Mouse (Mus musculus) hindbrain, embryonic 11.5 days (tissue): ENCODE measurements around the gene Cars2. TPM values are rescaled to one million over a fixed set of nuclear protein-coding genes. Genes with fewer than 3 reads are reported as not detected.
"Not testable (repeated sequence)": the region's sequence is repeated elsewhere in the genome, so short reads cannot be mapped to it uniquely, and the experiment has no call there.

Source experiments
- ATAC-seq: fragments of 200-750 bp; cut with Nextera tagmentation; 2 replicates; pipeline ENCODE4 v1.8.0; 2017; ENCODE audit warnings: mild to moderate bottlenecking, moderate TSS enrichment, moderate library complexity; ENCODE audit not compliant: low FRiP score
- DNase-seq: peaks from one replicate; pipeline ENCODE4 v3.0.0-alpha.2; 2015; ENCODE audit warnings: low spot score
- H3K27ac ChIP-seq: fragments of 300-500 bp; sonication (generic); 2 replicates; pipeline ENCODE4 v1.5.1; 2014; ENCODE audit warnings: mild to moderate bottlenecking, low read depth, low read length
- H3K27me3 ChIP-seq: fragments of 300-500 bp; sonication (generic); 2 replicates; pipeline ENCODE4 v1.6.1; 2014; ENCODE audit warnings: mild to moderate bottlenecking, low read length, moderate library complexity, mixed read lengths; ENCODE audit not compliant: control insufficient read depth, insufficient read depth
- H3K36me3 ChIP-seq: fragments of 300-500 bp; sonication (generic); 2 replicates; pipeline ENCODE4 v1.6.1; 2014; ENCODE audit warnings: mild to moderate bottlenecking, low read length, moderate library complexity, mixed read lengths; ENCODE audit not compliant: control insufficient read depth, insufficient read depth
- H3K4me1 ChIP-seq: fragments of 300-500 bp; sonication (generic); replicated peaks from 2 replicates; pipeline ENCODE4 v1.6.1; 2014; ENCODE audit warnings: low read length, mixed read lengths; ENCODE audit not compliant: control insufficient read depth, insufficient read depth
- H3K4me2 ChIP-seq: fragments of 300-500 bp; sonication (generic); replicated peaks from 2 replicates; pipeline ENCODE4 v1.6.1; 2014; ENCODE audit warnings: mild to moderate bottlenecking, low read depth, low read length
- H3K4me3 ChIP-seq: fragments of 300-500 bp; sonication (generic); 2 replicates; pipeline ENCODE4 v1.5.1; 2014; ENCODE audit warnings: low read depth, low read length
- H3K9ac ChIP-seq: fragments of 300-500 bp; sonication (generic); 2 replicates; pipeline ENCODE4 v1.6.1; 2014; ENCODE audit warnings: low read depth, low read length
- H3K9me3 ChIP-seq: fragments of 300-500 bp; sonication (generic); 2 replicates; pipeline ENCODE4 v1.6.1; 2016; ENCODE audit warnings: low read length; ENCODE audit not compliant: control insufficient read depth
- WGBS: fragments of 180-500 bp; shearing (Covaris S2); extraction: QIAGEN DNeasy Blood & Tissue Kit; methylation state at CpG from one replicate; pipeline ENCODE4 v1.1.7; 2014; 5-methylcytosine and 5-hydroxymethylcytosine counted together
- polyA plus RNA-seq: library from polyadenylated mRNA; unstranded; fragments of >200 nt; fragmentation: Nextera tagmentation; extraction: Ambion mirVana; gene quantifications from 2 replicates; pipeline ENCODE4 v1.2.1, GENCODE M21; 2014

The Cars2 gene
- polyA plus RNA-seq, 1 experiment from 2014 or later = 19.5 TPM

DNA sequence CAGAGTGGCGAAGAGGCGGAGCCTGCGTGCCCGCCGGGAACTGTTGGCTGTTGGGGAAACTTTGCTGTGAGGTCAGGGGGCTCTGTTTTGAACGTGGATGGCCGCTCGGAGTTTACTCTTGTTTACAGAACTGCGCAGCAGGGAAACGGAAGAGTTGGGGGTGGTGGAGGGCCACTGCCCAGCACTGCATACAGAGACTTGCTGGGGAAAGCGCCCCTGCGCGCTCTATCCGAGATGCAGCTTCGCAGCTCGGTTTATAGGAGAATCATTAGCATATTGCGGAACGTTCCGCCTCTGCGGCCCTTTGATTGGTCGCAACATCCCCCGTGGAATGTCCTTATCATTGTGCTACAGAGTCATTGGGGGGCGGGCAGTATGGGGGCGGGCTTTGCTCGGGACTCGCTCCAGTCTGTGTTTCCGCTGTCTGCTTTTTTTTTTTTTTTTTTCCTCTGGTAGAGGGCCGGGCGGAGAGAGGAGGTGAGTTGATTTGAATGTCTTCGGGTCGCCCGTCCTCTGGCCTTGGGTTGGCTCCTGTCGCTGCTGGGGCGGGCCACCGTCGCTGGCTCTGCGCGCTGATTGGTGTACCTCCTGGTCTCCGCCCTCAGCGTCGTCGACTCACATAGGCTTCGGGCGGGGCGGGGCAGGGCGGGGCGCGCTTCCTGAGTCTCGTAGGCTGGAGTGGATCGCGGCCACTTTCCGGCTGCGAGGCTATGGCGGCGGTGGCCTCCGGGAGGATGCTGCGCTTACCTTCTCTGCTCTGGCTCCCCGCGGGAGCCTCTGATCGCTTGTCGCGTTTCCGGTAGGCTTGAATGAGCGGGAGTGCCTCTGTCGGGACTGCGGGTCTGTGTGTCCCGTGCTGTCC, 7.4 kb upstream of the Cars2 start:
- WGBS = under 1% methylated on average over 66 of the region's 67 CpGs
- ATAC-seq (peak; percentile 83), DNase-seq (peak; percentile 96)
- Histone ChIP-seq H3K9ac (peak overlapping the region; percentile 98), H3K4me2 (peak overlapping the region; percentile 75), H3K4me1 (0 out of 2 replicates have a peak, but pooled peaks cover 2% of the 10 kb centered on the region), H3K27me3 (no peaks in the 10 kb centered on the region), H3K4me3 (peak overlapping the region; percentile 94), H3K27ac (peak overlapping the region; percentile 100), H3K36me3 (peaks cover 9% of the 10 kb centered on the region; the same call in 1 of the 2 replicates), H3K9me3 (no peaks in the 10 kb centered on the region)

DNA sequence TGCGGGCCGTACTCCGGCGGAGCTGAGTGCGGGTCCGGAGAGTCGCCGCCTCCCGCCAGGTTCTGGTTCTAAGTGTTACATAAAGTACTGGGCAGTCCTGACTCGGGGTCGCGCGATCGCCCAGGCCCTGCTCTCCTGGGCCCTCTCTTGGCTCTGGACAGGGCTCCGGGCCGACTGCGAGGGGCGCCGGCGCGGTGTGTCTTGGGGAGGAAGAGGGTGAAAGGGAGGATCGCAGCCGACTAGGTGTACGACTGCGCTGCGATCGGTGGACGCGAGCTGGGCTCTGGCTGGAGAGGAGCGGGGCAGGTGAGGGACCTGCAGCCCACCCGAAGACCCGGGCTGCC, 6.8 kb upstream of the Cars2 start:
- no peak for DNase-seq
- Histone ChIP-seq H3K9ac (peak overlapping the region; percentile 98), H3K4me1 (0 out of 2 replicates have a peak, but pooled peaks cover 2% of the 10 kb centered on the region), H3K4me2 (peak overlapping the region; percentile 75), H3K27me3 (no peaks in the 10 kb centered on the region), H3K9me3 (no peaks in the 10 kb centered on the region), H3K4me3 (peak overlapping the region; percentile 94), H3K27ac (peak overlapping the region; percentile 100), H3K36me3 (peaks cover 9% of the 10 kb centered on the region; the same call in 1 of the 2 replicates)
- no peak for ATAC-seq
- WGBS = under 1% methylated on average over 30 of the region's 32 CpGs

DNA sequence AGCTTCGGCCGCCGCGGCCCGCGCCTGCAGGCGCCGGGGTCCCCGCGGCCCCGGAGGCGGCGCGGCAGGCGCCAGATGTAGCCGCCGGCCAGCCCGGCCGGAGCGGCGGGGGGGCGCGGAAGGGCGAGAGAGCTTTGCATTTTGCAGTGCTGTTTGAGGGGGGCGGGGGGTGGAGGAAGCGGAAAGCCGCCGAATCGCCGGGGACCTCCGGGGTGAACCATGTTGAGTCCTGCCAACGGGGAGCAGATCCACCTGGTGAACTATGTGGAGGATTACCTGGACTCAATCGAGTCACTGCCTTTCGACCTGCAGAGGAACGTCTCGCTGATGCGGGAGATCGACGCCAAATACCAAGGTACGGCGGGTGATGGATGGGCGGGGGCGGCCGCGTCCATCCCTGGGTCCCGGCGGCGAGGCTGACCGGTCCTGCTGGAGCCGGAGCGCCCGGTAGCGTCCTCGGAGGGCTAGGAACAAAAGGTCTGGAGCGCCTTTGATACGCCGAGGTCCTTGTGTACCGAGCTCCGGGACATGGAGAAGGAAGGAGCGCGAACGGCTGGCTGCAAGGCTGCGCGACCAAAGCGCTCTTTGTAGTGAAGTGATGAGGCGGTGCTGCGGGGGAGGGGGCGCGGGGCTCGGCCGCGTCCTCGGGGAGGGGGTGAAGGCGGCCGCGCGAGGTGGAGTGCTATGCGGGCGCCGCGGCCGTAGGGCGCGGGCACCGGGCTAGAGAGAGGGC, 6.3 kb upstream of the Cars2 start:
- DNase-seq = peak; percentile 65
- Histone ChIP-seq H3K36me3 (peaks cover 5% of the 10 kb centered on the region; the same call in 1 of the 2 replicates), H3K27me3 (no peaks in the 10 kb centered on the region), H3K4me2 (peak overlapping the region; percentile 75), H3K4me3 (peak overlapping the region; percentile 94), H3K4me1 (0 out of 2 replicates have a peak, but pooled peaks cover 2% of the 10 kb centered on the region), H3K9me3 (no peaks in the 10 kb centered on the region), H3K9ac (peak overlapping the region; percentile 98), H3K27ac (peak overlapping the region; percentile 100)
- ATAC-seq = no peak
- WGBS = under 1% methylated on average over 79 of the region's 85 CpGs

DNA sequence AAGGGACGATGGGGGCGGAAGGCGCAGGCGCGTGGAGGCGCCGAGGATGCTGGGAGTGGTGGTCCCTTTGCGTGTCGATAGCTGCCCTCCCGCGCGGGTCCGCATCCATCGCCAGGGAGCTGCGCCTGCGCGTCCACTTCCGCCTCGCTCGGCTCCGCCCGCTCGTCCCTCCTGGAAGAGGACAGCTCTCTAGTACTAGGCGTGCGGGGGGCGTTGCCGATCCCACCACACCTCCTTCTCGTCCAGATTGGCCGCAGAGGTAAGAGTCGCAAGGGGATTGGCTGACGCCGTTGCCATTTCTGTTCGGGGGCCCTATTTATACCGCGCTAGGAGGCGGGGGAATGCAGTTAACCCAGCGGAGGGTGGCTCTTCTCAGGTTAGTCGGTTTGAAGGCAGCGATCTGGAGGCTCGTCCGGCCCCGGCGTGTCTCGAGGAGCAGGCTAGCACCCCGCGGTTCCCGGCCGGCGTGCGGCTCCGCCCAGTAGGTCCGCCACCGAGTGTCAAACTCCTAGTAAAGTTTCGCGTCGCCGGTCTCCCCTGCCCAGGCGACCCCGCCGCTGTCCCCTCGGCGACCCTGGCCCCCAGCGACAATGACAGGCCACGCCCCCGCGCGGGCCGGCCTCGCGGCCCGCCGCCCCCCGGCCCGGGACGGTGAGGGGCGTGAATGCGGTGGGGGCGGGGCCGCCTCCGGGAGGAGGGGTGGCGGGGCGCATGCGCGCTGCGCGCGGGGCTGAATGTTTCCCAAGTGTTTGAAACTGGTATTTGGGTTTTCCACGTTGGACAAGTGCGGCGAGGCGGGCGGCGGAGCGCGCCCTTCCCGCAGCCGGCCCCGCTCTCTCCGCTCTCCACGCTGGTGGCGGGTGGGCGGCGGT, 5.4 kb upstream of the Cars2 start:
- no peaks in the 10 kb centered on the region for H3K36me3 ChIP-seq
- WGBS = under 1% methylated on average over 85 of the region's 103 CpGs
- peak overlapping the region; percentile 98 for H3K9ac ChIP-seq
- peak overlapping the region; percentile 78 for H3K4me2 ChIP-seq
- peak overlapping the region; percentile 94 for H3K4me3 ChIP-seq
- no peaks in the 10 kb centered on the region for H3K9me3 ChIP-seq
- no peaks in the 10 kb centered on the region for H3K27me3 ChIP-seq
- peak overlapping the region; percentile 100 for H3K27ac ChIP-seq
- peaks cover 2% of the 10 kb centered on the region; the same call in 1 of the 2 replicates for H3K4me1 ChIP-seq
- ATAC-seq (peak; percentile 87), DNase-seq (peak; percentile 99)

DNA sequence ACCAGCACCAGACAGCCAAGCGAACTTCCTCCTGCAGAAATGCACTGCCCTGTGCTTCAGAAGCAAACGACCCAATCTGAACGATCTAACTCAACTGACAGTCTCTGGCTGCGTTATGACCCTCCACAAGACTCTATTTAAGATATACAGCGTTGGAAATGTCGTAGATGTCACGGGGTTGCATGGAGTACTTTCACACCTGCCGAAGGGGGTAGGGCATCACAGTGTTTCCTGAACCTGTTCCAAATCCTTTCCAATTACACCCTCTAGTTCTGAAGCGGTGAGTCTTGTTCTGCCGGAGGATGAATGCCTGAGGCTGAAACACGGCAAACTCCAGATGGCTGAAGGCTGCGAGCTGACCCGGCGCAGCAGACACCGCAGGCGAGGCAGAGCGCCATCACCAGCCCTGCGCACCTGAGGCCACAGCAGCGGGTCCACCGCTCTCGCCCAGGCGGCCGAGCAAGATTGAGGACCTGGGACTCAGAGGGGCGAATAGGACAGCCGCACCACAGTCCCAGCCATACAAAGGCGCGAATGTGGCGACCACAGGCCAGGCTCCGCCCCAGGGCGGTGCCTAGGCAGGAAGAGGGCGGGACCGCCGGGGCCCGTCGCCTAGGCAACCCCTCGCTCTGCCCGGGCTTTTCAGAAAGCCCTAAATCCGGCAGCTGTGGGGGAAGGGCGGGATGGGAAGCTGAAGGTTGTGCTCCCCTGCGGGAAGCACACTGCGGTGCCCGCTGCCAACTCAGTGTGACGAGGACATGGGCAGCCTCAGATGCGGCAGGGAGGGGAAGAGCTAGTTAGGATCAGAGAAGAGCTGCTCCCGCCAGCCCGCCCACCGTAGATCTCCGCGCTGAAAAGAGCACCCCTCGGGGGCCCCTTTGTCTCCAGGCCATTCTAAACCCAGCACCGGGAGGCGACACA, 4.5 kb upstream of the Cars2 start, which contains the start of gene Ing1:
Ing1 (plus strand) TSS at position 773 of the 921 bp plus-strand sequence.
- Histone ChIP-seq H3K36me3 (no peaks in the 10 kb centered on the region), H3K4me2 (peak within 1 kb of the TSS; percentile 78), H3K9me3 (no peaks in the 10 kb centered on the region), H3K9ac (peak within 1 kb of the TSS; percentile 98), H3K4me3 (peak within 1 kb of the TSS; percentile 94), H3K4me1 (peaks cover 1% of the 10 kb centered on the region; the same call in 1 of the 2 replicates), H3K27me3 (no peaks in the 10 kb centered on the region), H3K27ac (peak within 1 kb of the TSS; percentile 100)
- ATAC-seq (peak; percentile 86), DNase-seq (peak; percentile 98)
- WGBS = under 1% methylated on average over 52 of the region's 52 CpGs

DNA sequence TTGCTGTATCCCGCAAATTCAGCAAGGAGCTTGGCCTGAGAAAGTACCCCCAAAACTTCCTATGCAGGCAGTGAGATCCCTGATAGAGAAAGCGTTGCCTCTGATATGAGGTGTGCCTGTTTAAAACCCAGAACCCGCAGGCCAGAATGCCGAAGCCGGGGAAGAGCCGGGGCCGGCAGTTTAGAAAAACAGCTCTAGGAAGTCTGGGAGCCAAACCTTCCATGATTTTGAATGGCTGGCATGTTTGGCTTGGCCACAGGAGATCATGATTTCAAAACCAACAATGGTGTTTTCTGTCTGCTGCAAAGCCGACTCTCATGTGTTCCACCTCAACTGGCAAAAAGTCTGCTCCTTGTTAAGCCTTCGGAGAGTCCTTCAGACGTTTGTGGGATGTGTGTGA, 1.8 kb upstream of the Cars2 start:
- H3K4me1 ChIP-seq = peaks cover 5% of the 10 kb centered on the region
- H3K4me2 ChIP-seq = no peak overlapping the region
- DNase-seq (no peak), ATAC-seq (no peak)
- H3K4me3 ChIP-seq = no peak overlapping the region
- 84% methylated on average over 10 of the region's 10 CpGs for WGBS
- no peak overlapping the region for H3K9ac ChIP-seq
- H3K27ac ChIP-seq = no peak overlapping the region
- H3K27me3 ChIP-seq = no peaks in the 10 kb centered on the region
- H3K36me3 ChIP-seq = no peaks in the 10 kb centered on the region
- no peaks in the 10 kb centered on the region for H3K9me3 ChIP-seq

DNA sequence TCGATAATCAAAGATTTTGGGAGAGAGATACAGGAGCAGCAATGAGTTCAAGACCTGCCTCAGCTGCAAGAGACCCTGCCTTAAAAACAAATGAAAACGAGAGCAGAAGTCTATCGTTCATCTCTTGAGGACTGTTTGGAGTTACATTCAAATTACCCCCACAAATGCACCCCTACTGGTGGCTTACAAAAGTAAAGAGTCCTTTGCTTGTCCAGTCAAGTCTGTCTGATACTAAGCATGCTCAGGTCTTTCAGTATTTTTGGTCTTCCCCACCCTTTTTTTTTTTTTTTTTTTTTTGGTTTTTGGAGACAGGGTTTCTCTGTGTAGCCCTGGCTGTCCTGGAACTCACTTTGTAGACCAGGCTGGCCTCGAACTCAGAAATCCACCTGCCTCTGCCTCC, 914 bp upstream of the Cars2 start:
- not testable (repeated sequence) for H3K9ac ChIP-seq, DNase-seq, H3K4me3 ChIP-seq, H3K27me3 ChIP-seq, H3K4me2 ChIP-seq, H3K9me3 ChIP-seq, ATAC-seq, H3K36me3 ChIP-seq, H3K4me1 ChIP-seq, H3K27ac ChIP-seq
- WGBS = 83% methylated on average over 3 of the region's 4 CpGs
